Mouse (Mus musculus): ENCODE measurements around the gene Bpifc. TPM values are rescaled to one million over a fixed set of nuclear protein-coding genes. Genes with fewer than 3 reads are reported as not detected.

Gene Bpifc
- polyA plus RNA-seq, 1 experiment from 2014 or later: not detected

DNA sequence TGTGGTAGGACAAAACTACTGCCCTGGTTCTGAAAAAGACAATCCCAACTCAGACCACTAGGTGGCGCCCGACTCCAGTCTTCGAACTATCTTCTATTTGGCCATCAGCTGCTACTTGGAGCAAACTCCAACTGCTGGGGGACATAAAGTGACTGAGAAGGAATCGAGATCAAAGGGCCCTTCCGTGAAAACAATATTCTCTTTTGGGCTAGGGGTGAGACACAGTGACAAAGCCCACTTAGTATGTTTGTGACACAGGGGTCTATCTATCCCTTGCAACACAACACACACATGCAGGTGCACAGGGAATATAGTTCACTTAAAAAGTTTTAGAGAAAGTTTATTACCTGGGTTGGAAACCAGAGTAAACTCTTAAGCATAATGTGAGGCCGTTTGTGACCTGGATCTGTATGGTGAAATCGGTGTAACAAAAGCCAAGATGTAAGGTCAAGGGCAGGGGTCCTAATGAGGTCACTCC lies 43.5 kb downstream of the Bpifc start:
- Histone ChIP-seq H3K27me3 (ENCODE audit: control insufficient read depth, insufficient read depth, low read length) (no peaks in the 10 kb centered on the region), H3K9ac (replicated peaks; ENCODE audit: low read depth, low read length) (no peak overlapping the region), H3K9me3 (ENCODE audit: control insufficient read depth, low read length) (no peaks in the 10 kb centered on the region), H3K27ac (ENCODE audit: low read depth, low read length) (no peak overlapping the region), H3K36me3 (ENCODE audit: control insufficient read depth, insufficient read depth, low read length) (no peaks in the 10 kb centered on the region), H3K4me2 (ENCODE audit: low read depth, low read length) (no peak overlapping the region), H3K4me1 (ENCODE audit: control insufficient read depth, insufficient read depth, low read length) (no peaks in the 10 kb centered on the region), H3K4me3 (ENCODE audit: low read depth, low read length) (no peak overlapping the region)
- WGBS: 10% methylated on average over 7 of the region's 7 CpGs
- ATAC-seq (ENCODE audit: low read depth): peak; percentile 81

DNA sequence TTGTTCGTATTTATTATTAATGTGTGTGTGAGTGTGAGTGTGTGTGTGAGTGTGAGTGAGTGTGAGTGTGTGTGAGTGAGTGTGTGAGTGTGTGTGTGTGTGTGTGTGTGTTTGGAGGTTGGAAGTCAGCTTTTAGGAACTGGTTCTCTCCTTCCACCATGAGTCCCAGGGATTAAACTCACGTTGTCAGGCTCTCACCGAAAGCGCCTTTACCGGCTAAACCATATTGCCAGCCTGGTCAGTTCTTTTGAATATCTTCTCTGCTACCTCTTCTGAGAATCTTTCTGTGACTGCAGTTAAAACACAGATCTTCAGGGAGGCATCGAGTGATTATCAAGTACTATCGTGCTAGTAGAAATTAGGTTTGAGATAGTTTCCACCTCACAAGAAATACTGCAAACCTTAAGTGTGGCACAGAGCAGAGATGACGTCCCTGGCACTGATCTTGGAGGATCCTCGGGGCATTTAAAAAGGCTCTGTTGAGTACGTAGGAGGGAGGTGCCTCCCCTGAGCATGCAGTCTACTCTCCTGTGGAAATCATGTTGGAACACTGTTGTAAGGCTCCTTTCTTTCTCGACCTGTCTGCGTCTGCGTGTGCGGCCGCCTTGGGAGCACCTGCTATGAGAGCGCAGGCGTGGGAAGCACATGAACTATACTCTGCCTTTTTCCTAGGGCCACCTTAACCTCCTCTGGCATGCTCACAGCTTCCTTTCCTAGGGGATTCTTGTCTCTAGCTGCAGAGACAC lies 44.1 kb downstream of the Bpifc start:
- ATAC-seq (ENCODE audit: low read depth): peak; percentile 56; the same call in 1 of the 2 replicates
- 64% methylated on average over 17 of the region's 17 CpGs for WGBS

DNA sequence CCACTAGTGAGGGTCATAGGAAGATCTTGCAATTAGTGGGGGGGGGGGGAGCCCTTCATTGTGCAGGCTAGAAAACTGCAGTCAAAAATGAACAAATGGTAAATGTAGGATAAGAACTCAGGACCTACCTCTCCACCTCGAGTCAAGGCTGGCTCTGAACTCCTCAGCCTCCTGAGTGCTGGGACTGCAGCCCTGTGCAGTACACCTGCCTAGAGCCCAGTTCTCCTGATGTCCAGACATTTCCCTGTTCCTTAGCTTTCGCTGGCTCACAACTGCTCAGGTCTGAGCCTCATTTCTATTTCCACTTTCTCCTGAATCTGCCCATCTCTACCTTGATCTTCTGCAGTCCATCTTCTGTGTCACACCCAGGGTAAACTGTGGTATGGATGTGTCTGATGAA lies 45.2 kb downstream of the Bpifc start:
- no peaks in the 10 kb centered on the region for H3K36me3 ChIP-seq (ENCODE audit: control insufficient read depth, insufficient read depth, low read length)
- ATAC-seq (ENCODE audit: low read depth): no peak
- H3K9me3 ChIP-seq (ENCODE audit: control insufficient read depth, low read length): no peaks in the 10 kb centered on the region
- no peaks in the 10 kb centered on the region for H3K4me1 ChIP-seq (ENCODE audit: control insufficient read depth, insufficient read depth, low read length)
- no peak overlapping the region for H3K4me2 ChIP-seq (ENCODE audit: low read depth, low read length)
- H3K27ac ChIP-seq (ENCODE audit: low read depth, low read length): no peak overlapping the region
- 59% methylated on average over 2 of the region's 2 CpGs for WGBS
- H3K27me3 ChIP-seq (ENCODE audit: control insufficient read depth, insufficient read depth, low read length): no peaks in the 10 kb centered on the region
- H3K4me3 ChIP-seq (ENCODE audit: low read depth, low read length): no peak overlapping the region
- H3K9ac ChIP-seq (replicated peaks; ENCODE audit: low read depth, low read length): no peak overlapping the region

More for the DNA sequence above, 44.1 kb downstream of the Bpifc start:
- Histone ChIP-seq H3K27ac (ENCODE audit: low read depth, low read length) (no peak overlapping the region), H3K9me3 (ENCODE audit: control insufficient read depth, low read length) (no peaks in the 10 kb centered on the region), H3K9ac (replicated peaks; ENCODE audit: low read depth, low read length) (no peak overlapping the region), H3K4me2 (ENCODE audit: low read depth, low read length) (no peak overlapping the region), H3K27me3 (ENCODE audit: control insufficient read depth, insufficient read depth, low read length) (no peaks in the 10 kb centered on the region), H3K4me3 (ENCODE audit: low read depth, low read length) (no peak overlapping the region), H3K36me3 (ENCODE audit: control insufficient read depth, insufficient read depth, low read length) (no peaks in the 10 kb centered on the region), H3K4me1 (ENCODE audit: control insufficient read depth, insufficient read depth, low read length) (no peaks in the 10 kb centered on the region)

DNA sequence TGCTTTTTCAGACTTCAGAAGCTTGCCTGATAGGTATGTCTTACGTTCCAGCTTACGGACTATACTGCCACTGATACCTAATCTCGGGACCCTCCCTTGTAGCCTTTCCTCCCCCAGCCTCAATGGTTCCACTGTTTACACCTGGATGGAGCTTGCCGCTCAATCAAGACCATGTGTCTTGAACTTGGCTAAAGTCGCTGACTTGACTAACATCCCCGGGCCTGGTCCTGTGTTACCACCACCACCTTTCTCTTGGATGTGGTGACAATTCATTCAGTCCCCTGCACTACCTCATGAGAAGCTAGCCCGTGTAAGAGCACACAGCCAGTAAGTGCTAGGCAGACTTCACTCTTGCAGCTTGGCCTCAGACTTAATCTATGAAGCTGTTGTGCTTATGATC lies 47.4 kb downstream of the Bpifc start:
- no peaks in the 10 kb centered on the region for H3K9me3 ChIP-seq (ENCODE audit: control insufficient read depth, low read length)
- H3K4me3 ChIP-seq (ENCODE audit: low read depth, low read length): no peak overlapping the region
- no peak overlapping the region for H3K4me2 ChIP-seq (ENCODE audit: low read depth, low read length)
- H3K9ac ChIP-seq (replicated peaks; ENCODE audit: low read depth, low read length): no peak overlapping the region
- H3K27me3 ChIP-seq (ENCODE audit: control insufficient read depth, insufficient read depth, low read length): no peaks in the 10 kb centered on the region
- no peak for ATAC-seq (ENCODE audit: low read depth)
- H3K36me3 ChIP-seq (ENCODE audit: control insufficient read depth, insufficient read depth, low read length): no peaks in the 10 kb centered on the region
- H3K4me1 ChIP-seq (ENCODE audit: control insufficient read depth, insufficient read depth, low read length): no peaks in the 10 kb centered on the region
- no peak overlapping the region for H3K27ac ChIP-seq (ENCODE audit: low read depth, low read length)
- 92% methylated on average over 7 of the region's 7 CpGs for WGBS

DNA sequence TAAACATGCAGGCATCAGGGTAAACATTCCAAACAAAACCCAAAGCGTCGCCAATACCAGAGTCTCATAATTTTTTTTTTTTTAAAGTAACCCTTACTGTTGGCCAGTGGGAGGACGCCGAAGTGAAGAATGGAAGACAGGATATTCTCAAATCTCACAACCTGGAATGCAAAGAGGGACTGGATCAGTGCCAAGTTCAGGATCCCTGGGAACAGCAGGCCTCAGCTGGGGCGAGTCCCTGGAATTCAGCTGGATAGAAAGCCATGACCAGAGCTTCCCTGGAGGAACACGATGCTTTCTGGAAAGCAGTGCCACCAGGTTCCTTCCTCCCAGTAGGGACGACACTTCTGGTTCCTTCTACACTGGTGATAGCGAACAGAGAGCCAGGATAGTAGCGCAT lies 48.8 kb downstream of the Bpifc start:
- Histone ChIP-seq H3K27ac (ENCODE audit: low read depth, low read length) (no peak overlapping the region), H3K4me2 (ENCODE audit: low read depth, low read length) (no peak overlapping the region), H3K9ac (replicated peaks; ENCODE audit: low read depth, low read length) (no peak overlapping the region), H3K4me3 (ENCODE audit: low read depth, low read length) (no peak overlapping the region), H3K27me3 (ENCODE audit: control insufficient read depth, insufficient read depth, low read length) (no peaks in the 10 kb centered on the region), H3K9me3 (ENCODE audit: control insufficient read depth, low read length) (no peaks in the 10 kb centered on the region), H3K36me3 (ENCODE audit: control insufficient read depth, insufficient read depth, low read length) (no peaks in the 10 kb centered on the region), H3K4me1 (ENCODE audit: control insufficient read depth, insufficient read depth, low read length) (no peaks in the 10 kb centered on the region)
- no peak for ATAC-seq (ENCODE audit: low read depth)
- 75% methylated on average over 9 of the region's 9 CpGs for whole genome bisulfite sequencing

DNA sequence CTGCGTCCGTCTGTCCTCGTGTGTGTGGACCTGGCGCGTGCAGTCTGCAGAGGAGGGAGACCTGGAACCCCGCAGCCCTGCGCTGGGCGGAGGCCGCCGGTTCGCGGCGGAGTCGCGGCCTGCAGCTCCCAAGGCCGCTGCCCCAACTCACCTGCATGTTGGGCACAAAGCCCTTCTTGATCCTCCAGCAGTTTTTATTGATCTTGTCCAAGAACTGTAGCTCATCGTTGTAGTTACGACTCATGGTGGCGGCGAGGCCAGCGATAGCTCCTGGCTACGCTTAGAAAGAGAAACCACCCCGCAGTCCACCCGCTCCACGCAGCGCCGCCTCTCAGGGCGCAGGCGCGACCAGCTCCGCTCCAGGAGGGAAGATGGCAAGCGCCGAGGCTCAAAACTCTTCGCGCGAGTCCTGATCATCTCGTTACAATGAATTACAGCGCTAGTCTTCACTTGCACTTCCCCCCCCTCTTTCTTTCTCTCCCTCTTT lies 54.2 kb downstream of the Bpifc start, which contains the start of gene Rtcb:
TSS of gene Rtcb (minus strand) at position 360 of the 487 bp plus-strand sequence.
- H3K4me1 ChIP-seq (ENCODE audit: control insufficient read depth, insufficient read depth, low read length): peaks cover 3% of the 10 kb centered on the region; the same call in 1 of the 2 replicates
- 0% methylated on average over 37 of the region's 38 CpGs for WGBS
- peak within 1 kb of the TSS; percentile 96 for H3K4me3 ChIP-seq (ENCODE audit: low read depth, low read length)

DNA sequence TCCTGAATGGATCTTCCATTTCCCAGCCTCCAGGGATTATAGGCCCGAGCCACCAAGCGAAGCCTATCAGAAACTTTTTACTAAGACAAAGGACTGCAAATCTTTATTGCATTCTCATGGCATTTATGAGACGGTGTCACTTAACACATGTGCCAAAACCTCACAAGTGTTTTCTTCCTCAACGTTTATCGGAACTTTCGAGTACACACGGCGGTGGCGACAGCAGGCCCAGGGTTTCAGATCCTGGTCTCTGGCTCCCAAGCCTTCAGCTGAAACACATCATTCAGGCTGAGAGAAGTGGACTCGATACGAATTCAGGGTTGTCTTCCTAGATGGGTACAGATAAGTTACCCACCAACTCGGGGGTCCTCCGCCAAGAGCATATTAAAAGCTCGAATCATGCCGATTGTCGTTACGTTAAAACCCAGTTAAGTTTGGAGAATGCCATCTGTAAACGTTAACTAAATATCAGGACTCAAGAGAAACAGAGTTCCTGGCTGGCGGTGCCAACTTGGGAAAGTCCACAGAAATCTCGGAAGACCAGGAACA lies 54.8 kb downstream of the Bpifc start:
- Histone ChIP-seq H3K9ac (replicated peaks; ENCODE audit: low read depth, low read length) (peak overlapping the region; percentile 88), H3K4me3 (ENCODE audit: low read depth, low read length) (peak overlapping the region; percentile 96), H3K36me3 (ENCODE audit: control insufficient read depth, insufficient read depth, low read length) (peaks cover 5% of the 10 kb centered on the region; the same call in 1 of the 2 replicates), H3K4me2 (ENCODE audit: low read depth, low read length) (peak overlapping the region; percentile 96), H3K27me3 (ENCODE audit: control insufficient read depth, insufficient read depth, low read length) (no peaks in the 10 kb centered on the region), H3K27ac (ENCODE audit: low read depth, low read length) (peak overlapping the region; percentile 80), H3K9me3 (ENCODE audit: control insufficient read depth, low read length) (no peaks in the 10 kb centered on the region), H3K4me1 (ENCODE audit: control insufficient read depth, insufficient read depth, low read length) (peaks cover 3% of the 10 kb centered on the region; the same call in 1 of the 2 replicates)
- 7% methylated on average over 20 of the region's 20 CpGs for WGBS
- 0 out of 2 replicates have a peak, but pooled peaks have one; percentile 25 for ATAC-seq (ENCODE audit: low read depth)

More for the DNA sequence above, 54.2 kb downstream of the Bpifc start, which contains the start of gene Rtcb:
- Histone ChIP-seq H3K9ac (replicated peaks; ENCODE audit: low read depth, low read length) (peak within 1 kb of the TSS; percentile 88), H3K27ac (ENCODE audit: low read depth, low read length) (peak within 1 kb of the TSS; percentile 80), H3K27me3 (ENCODE audit: control insufficient read depth, insufficient read depth, low read length) (no peaks in the 10 kb centered on the region), H3K9me3 (ENCODE audit: control insufficient read depth, low read length) (no peaks in the 10 kb centered on the region), H3K36me3 (ENCODE audit: control insufficient read depth, insufficient read depth, low read length) (peaks cover 5% of the 10 kb centered on the region; the same call in 1 of the 2 replicates), H3K4me2 (ENCODE audit: low read depth, low read length) (peak within 1 kb of the TSS; percentile 96)
- peak; percentile 94 for ATAC-seq (ENCODE audit: low read depth)

DNA sequence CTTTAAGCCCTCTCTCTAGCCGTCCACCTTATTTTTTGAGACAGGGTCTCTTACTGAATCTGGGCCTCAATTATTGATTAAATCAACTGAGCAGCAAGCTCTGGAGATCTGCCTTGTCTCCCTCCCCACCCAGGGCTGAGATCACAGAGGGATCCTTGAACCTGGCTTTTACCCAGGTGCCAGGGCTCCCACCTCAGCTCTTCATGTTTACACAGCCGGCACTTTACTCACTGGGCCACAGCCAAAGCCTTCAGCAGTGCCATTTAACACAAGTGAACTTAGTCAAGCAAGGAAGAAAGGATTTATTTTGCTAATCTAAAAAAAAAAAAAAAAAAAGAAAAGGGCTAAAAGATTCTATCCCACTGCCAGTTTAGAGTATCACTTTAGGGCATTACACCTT lies 57.3 kb downstream of the Bpifc start:
- Histone ChIP-seq H3K9ac (replicated peaks; ENCODE audit: low read depth, low read length) (no peak overlapping the region), H3K9me3 (ENCODE audit: control insufficient read depth, low read length) (no peaks in the 10 kb centered on the region), H3K27ac (ENCODE audit: low read depth, low read length) (no peak overlapping the region), H3K4me3 (ENCODE audit: low read depth, low read length) (no peak overlapping the region), H3K27me3 (ENCODE audit: control insufficient read depth, insufficient read depth, low read length) (no peaks in the 10 kb centered on the region), H3K4me2 (ENCODE audit: low read depth, low read length) (no peak overlapping the region), H3K4me1 (ENCODE audit: control insufficient read depth, insufficient read depth, low read length) (peaks cover 3% of the 10 kb centered on the region; the same call in 1 of the 2 replicates), H3K36me3 (ENCODE audit: control insufficient read depth, insufficient read depth, low read length) (peaks cover 17% of the 10 kb centered on the region)
- ATAC-seq (ENCODE audit: low read depth): no peak
- 88% methylated on average over 2 of the region's 2 CpGs for WGBS

DNA sequence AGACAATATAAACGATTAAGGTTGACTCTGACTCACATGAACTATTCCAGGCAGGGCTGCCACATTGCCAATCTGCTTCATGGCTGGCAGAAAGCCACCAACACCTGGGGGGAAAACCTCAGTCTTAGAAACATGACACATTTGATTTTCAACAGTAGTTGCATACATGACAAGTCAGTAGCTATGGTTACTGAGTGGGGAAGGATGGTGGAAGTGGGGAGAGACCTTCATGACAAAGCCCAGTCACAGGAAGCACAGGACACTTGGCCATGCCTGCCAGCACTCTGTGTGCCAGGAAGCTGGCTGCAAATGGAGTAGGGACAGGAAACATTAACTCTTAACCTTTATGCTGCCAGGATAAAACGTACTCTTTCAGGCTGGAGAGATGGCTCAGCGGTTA lies 58.3 kb downstream of the Bpifc start:
- Histone ChIP-seq H3K36me3 (ENCODE audit: control insufficient read depth, insufficient read depth, low read length) (peaks cover 27% of the 10 kb centered on the region), H3K9ac (replicated peaks; ENCODE audit: low read depth, low read length) (no peak overlapping the region), H3K4me1 (ENCODE audit: control insufficient read depth, insufficient read depth, low read length) (peaks cover 3% of the 10 kb centered on the region; the same call in 1 of the 2 replicates), H3K4me3 (ENCODE audit: low read depth, low read length) (no peak overlapping the region), H3K27ac (ENCODE audit: low read depth, low read length) (no peak overlapping the region), H3K4me2 (ENCODE audit: low read depth, low read length) (no peak overlapping the region), H3K9me3 (ENCODE audit: control insufficient read depth, low read length) (no peaks in the 10 kb centered on the region), H3K27me3 (ENCODE audit: control insufficient read depth, insufficient read depth, low read length) (no peaks in the 10 kb centered on the region)
- ATAC-seq (ENCODE audit: low read depth): no peak
- 91% methylated on average over 3 of the region's 3 CpGs for WGBS
